Mouse (Mus musculus) mature B cell (primary cell): ENCODE results near the gene Shtn1.

ENCODE experiments used
- in situ Hi-C: fragments of 300-500 bp; cut with MboI; formaldehyde crosslinking; loops from 2 replicates; pipeline ENCODE4 v1.14.3; 2019

Gene Shtn1

GRCm38 (mm10) chr19:58970826-58971225 is 105.1 kb downstream of the Shtn1 start:
- in situ Hi-C loops = no loop called here

GRCm38 (mm10) chr19:58968731-58969506 is 107.0 kb downstream of the Shtn1 start:
- in situ Hi-C loops = no loop called here

DNA sequence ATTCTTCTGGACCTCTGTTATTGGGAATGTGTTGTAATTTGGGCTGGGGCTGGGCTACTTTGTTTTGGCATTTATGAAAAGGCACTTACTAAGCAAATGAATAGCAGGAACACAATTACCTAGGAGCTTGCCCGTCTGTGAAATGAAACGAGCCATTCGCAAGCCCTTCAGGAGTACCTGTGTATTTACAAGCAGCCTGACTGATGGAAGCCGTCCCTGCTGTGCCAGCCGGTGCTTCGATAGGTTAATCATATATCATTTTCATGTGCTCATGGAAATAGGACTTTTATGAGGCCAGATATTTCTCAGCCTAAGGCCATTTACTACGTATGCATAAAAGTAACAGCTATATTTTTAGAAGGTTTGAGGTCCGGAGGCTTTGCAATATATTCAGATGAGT is 112.9 kb downstream of the Shtn1 start:
- in situ Hi-C loops = no loop called here

- in situ Hi-C loops = no loop called here
Observed at GRCm38 (mm10) chr19:58954779-58955178, 121.1 kb downstream of the Shtn1 start.

DNA sequence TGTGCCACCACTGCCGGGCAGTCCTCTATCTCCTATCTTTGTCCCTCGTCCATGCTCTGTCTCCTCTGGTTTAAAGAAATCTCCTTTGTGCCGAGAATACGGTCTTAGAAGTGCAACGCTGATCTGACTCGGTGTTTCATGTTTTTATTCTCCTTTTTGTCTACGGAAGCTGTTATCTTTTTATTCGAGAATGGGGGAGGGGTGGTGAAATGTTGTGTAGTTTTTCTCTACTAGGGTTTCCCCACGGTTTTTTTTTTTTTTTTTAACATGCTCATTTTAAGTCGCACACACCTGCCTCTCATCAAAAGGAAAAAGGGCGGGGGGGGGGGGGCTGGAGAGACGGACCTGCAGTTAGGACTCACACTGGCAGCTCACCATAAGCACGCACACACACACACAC is 123.7 kb downstream of the Shtn1 start:
- in situ Hi-C loops = no loop called here

DNA sequence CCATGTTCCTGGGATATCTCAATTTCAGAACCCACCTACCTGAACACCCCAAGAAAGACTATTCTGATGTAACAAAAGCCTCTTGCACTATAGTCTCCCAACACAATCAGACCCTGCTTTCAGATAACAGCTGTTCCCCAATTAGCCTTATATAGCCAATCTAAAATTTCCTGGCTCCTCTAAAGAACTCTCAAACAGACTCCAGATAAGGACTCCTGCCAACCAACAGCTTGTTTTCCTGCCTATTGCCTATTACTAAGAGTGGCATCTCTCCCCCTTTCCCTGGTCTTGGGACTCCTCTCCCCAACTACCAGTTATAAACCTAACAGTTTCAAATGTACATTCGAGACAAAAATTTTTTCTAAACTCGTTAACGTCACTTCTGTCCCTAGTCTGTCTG is 124.4 kb downstream of the Shtn1 start:
- in situ Hi-C loops = no loop called here

DNA sequence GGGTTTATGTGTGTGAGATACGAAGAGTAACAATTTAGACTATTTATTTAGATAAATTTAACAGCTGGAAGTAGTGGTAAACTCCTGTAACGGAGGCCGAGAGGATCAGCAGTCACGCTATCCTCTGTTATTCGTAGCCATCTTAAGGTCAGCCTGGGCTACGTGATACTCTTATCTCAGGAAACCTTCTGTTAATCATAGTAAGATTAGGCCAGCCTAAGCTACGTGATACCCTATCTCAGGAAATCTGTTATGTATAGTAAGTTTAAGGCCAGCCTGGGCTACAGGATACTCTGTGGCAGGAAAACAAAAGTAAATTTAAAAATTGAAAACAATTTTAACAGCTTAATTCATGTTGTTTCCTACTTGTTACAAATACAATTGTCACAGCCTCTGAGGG is 129.9 kb downstream of the Shtn1 start:
- in situ Hi-C loops = no loop called here

DNA sequence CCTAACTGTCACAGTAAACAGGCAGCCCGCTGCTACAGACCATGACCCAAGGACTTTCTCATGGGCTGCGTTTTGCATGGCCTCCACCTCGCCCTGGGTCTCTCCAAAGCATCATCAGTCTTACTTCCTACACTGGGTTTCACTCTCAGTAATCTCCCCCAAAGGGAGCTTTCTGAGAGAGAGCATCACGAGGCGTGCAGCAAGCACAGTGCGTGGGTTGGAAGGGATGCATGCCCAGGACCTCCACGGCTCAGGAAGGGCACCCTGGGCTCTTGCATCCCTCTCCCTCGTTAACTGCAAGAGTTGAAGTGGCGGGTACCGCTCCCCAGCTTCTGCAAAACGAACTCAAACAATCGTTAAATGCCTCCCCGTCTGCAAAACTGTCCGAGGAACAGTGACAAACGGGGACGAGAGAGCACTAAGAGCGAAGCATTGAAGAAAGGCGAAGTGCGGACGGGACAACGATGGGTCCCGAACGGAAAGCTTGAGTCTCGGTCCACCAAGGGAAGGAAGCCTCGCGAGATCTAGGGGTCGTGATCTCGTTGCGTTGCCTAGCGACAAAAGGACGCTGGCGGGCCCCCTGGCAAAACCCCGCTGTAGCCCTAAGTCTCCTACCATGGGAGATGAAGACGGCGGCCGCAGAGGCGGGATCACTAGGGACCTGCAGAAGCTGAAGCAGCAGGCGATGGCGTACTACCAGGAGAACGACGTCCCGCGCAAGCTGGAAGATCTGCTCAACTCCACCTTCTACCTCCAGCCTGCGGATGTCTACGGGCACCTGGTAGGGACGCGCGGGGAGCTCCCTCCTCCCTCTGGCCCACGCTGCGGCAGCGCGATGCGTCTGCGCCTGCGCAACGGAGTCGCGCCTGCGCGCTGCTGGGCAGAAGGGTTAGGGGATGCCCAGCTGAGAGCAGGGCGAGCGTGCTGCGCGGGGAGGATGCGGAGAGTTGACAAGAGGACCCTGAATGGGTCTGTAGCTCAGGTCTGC is 132.8 kb downstream of the Shtn1 start, which contains the start of the genes Eno4 and Hspa12a:
TSS of gene Eno4 (plus strand) at position 585 of the 988 bp plus-strand sequence.
TSS of gene Hspa12a (minus strand) at position 814 of the 988 bp plus-strand sequence.
- in situ Hi-C loops = no loop called here

DNA sequence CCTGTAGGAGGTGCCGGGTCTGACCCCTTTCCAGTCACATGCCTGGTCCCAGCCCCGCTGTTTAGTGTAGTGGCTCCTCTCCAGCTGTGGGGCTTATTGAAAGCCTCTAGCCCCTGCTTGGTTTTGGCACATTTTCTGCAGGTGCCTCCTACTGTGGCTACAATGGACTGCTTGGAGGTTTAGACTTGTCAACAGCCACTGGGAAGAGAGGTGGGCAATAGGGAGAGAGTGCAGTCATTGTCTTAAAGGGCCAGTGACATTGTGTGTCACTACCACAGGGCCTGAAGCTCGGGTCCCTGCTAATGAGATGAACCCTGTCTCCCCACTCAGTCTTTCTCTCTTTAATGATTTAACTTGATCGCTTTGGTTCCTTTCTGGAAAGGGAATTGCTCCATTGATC is 142.8 kb downstream of the Shtn1 start:
- in situ Hi-C loops = no loop called here

GRCm38 (mm10) chr19:58931081-58931800 is 144.7 kb downstream of the Shtn1 start:
- in situ Hi-C loops = no loop called here
